Mouse (Mus musculus) lung, embryonic 16.5 days (tissue): ENCODE data around the gene Litaf. TPM values are rescaled to one million over a fixed set of nuclear protein-coding genes. Genes with fewer than 3 reads are reported as not detected.

Experiments
- ATAC-seq: fragments of 200-750 bp; cut with Nextera tagmentation; 2 replicates; pipeline ENCODE4 v1.8.0; 2017; ENCODE audit warnings: low read depth, mild to moderate bottlenecking, moderate library complexity
- H3K27ac ChIP-seq: fragments of 300-500 bp; sonication (generic); 2 replicates; pipeline ENCODE4 v1.5.1; 2014; ENCODE audit warnings: mild to moderate bottlenecking, control low read depth, low read length
- H3K27me3 ChIP-seq: fragments of 300-500 bp; sonication (generic); 2 replicates; pipeline ENCODE4 v1.6.1; 2014; ENCODE audit warnings: low read depth, low read length, mixed read lengths; ENCODE audit not compliant: control insufficient read depth, insufficient read depth
- H3K36me3 ChIP-seq: fragments of 300-500 bp; sonication (generic); 2 replicates; pipeline ENCODE4 v1.6.1; 2014; ENCODE audit warnings: low read length; ENCODE audit not compliant: control insufficient read depth, insufficient read depth
- H3K4me1 ChIP-seq: fragments of 300-500 bp; sonication (generic); replicated peaks from 2 replicates; pipeline ENCODE4 v1.6.1; 2014; ENCODE audit warnings: low read length, mixed read lengths; ENCODE audit not compliant: control insufficient read depth, insufficient read depth
- H3K4me2 ChIP-seq: fragments of 300-500 bp; sonication (generic); 2 replicates; pipeline ENCODE4 v1.6.1; 2014; ENCODE audit warnings: low read depth, low read length, control low read depth
- H3K4me3 ChIP-seq: fragments of 300-500 bp; sonication (generic); 2 replicates; pipeline ENCODE4 v1.5.1; 2014; ENCODE audit warnings: mild to moderate bottlenecking, low read length, control low read depth
- H3K9ac ChIP-seq: fragments of 300-500 bp; sonication (generic); 2 replicates; pipeline ENCODE4 v1.6.1; 2014; ENCODE audit warnings: low read length, control low read depth
- H3K9me3 ChIP-seq: fragments of 300-500 bp; sonication (generic); 2 replicates; pipeline ENCODE4 v1.6.1; 2016; ENCODE audit warnings: low read length; ENCODE audit not compliant: control insufficient read depth
- WGBS: fragments of 180-500 bp; shearing (Covaris S2); extraction: QIAGEN DNeasy Blood & Tissue Kit; methylation state at CpG from one replicate; pipeline ENCODE4 v1.1.7; 2014; 5-methylcytosine and 5-hydroxymethylcytosine counted together
- microRNA-seq: library from miRNA; unstranded; fragments of <30 nt; microRNA quantifications from one replicate; pipeline ENCODE4, GENCODE M21; 2016
- polyA plus RNA-seq: library from polyadenylated mRNA; unstranded; fragments of >200 nt; fragmentation: Nextera tagmentation; extraction: Ambion mirVana; gene quantifications from 2 replicates; pipeline ENCODE4 v1.2.1, GENCODE M21; 2015

Litaf gene
- polyA plus RNA-seq, 1 experiment from 2014 or later, result 110 TPM

GRCm38 (mm10) chr16:10916271-10916670 is 149.7 kb downstream of the Litaf start:
- Histone ChIP-seq H3K9me3 (no peaks in the 10 kb centered on the region), H3K4me1 (no peaks in the 10 kb centered on the region), H3K27ac (no peak overlapping the region), H3K4me3 (no peak overlapping the region), H3K9ac (no peak overlapping the region), H3K4me2 (no peak overlapping the region), H3K36me3 (no peaks in the 10 kb centered on the region), H3K27me3 (no peaks in the 10 kb centered on the region)
- 47% methylated on average over 3 of the region's 3 CpGs for WGBS
- no peak for ATAC-seq

GRCm38 (mm10) chr16:10915066-10915465 is 150.9 kb downstream of the Litaf start:
- no peak for ATAC-seq
- Histone ChIP-seq H3K27me3 (no peaks in the 10 kb centered on the region), H3K9ac (no peak overlapping the region), H3K4me3 (no peak overlapping the region), H3K27ac (no peak overlapping the region), H3K9me3 (no peaks in the 10 kb centered on the region), H3K4me1 (no peaks in the 10 kb centered on the region), H3K36me3 (no peaks in the 10 kb centered on the region), H3K4me2 (no peak overlapping the region)
- 96% methylated on average over 4 of the region's 4 CpGs for whole genome bisulfite sequencing

DNA sequence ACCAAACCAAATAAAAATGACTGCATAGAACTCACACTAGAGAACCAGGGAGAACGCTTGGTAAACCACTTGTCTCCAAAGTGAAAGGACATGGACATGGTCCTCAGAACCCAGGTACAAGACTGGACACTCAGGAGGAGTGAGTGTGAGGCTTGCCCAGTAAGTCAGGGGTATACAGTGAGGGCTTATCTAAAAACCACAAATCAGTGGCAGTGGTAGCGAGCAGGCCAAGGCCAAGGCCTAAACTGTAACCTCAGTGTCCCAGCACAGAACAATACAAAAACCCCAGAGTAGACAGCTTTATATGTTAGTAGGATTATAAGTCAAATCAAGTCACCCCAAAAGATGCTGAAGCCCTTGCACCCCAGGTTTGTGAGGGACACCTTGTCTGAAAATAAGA is 154.9 kb downstream of the Litaf start:
- ATAC-seq, result no peak

GRCm38 (mm10) chr16:10910541-10910940 is 155.4 kb downstream of the Litaf start:
- H3K36me3 ChIP-seq, result no peaks in the 10 kb centered on the region
- no peak for ATAC-seq
- no peaks in the 10 kb centered on the region for H3K27me3 ChIP-seq
- H3K4me1 ChIP-seq, result 0 out of 2 replicates have a peak, but pooled peaks cover 2% of the 10 kb centered on the region
- no peak overlapping the region for H3K27ac ChIP-seq
- H3K4me2 ChIP-seq, result no peak overlapping the region
- no peak overlapping the region for H3K9ac ChIP-seq
- WGBS, result 70% methylated on average over 7 of the region's 7 CpGs
- no peaks in the 10 kb centered on the region for H3K9me3 ChIP-seq
- no peak overlapping the region for H3K4me3 ChIP-seq

More for the DNA sequence above, 154.9 kb downstream of the Litaf start:
- H3K36me3 ChIP-seq, result no peaks in the 10 kb centered on the region
- 71% methylated on average over 2 of the region's 2 CpGs for WGBS
- H3K4me2 ChIP-seq, result no peak overlapping the region
- H3K9ac ChIP-seq, result no peak overlapping the region
- H3K9me3 ChIP-seq, result no peaks in the 10 kb centered on the region
- no peak overlapping the region for H3K4me3 ChIP-seq
- no peaks in the 10 kb centered on the region for H3K27me3 ChIP-seq
- no peaks in the 10 kb centered on the region for H3K4me1 ChIP-seq
- H3K27ac ChIP-seq, result no peak overlapping the region

Small RNAs within 50 kb of the gene (microRNA-seq; reads per million reads assigned to microRNA genes)
- gene Gm26268, result not detected

Other genes starting within 250 kb of the Litaf start
- 3.1 and 3.4 TPM in 2 replicates for gene Rmi2, start 231.1 kb downstream of the Litaf start, polyA plus RNA-seq
- gene Snn, start 5.2 kb downstream of the Litaf start, polyA plus RNA-seq, result 42.9 and 46.1 TPM in 2 replicates
- 30.1 and 30.8 TPM in 2 replicates for gene Txndc11, start 68.5 kb upstream of the Litaf start, polyA plus RNA-seq
- 107 and 109 TPM in 2 replicates for gene Zc3h7a, start 110.2 kb upstream of the Litaf start, polyA plus RNA-seq
- 138 and 144 TPM in 2 replicates for gene Rsl1d1, start 137.2 kb upstream of the Litaf start, polyA plus RNA-seq
- 57.5 and 60.1 TPM in 2 replicates for gene Gspt1, start 188.2 kb upstream of the Litaf start, polyA plus RNA-seq
- gene Tnfrsf17, start 247.7 kb upstream of the Litaf start, polyA plus RNA-seq, result not detected in 2 replicates